Mouse (Mus musculus): ENCODE measurements around the gene Camk1g.

The Camk1g gene

GRCm38 (mm10) chr1:193370096-193370495, at the start of gene Camk1g:
Gene Camk1g, minus strand, starts transcription at chr1:193370298.
- 6% methylated on average over 2 of the region's 2 CpGs for WGBS

- 34% methylated on average over 2 of the region's 2 CpGs for WGBS
Observed at GRCm38 (mm10) chr1:193419168-193419567, 49.1 kb upstream of the Camk1g start.

GRCm38 (mm10) chr1:193418656-193419055, 48.6 kb upstream of the Camk1g start:
- 92% methylated on average over 5 of the region's 5 CpGs for WGBS

GRCm38 (mm10) chr1:193414067-193414466, 44.0 kb upstream of the Camk1g start:
- WGBS = 97% methylated on average over 4 of the region's 4 CpGs

- 75% methylated on average over 5 of the region's 5 CpGs for WGBS
Observed at GRCm38 (mm10) chr1:193413368-193414000, 43.4 kb upstream of the Camk1g start.

- WGBS = 46% methylated on average over 6 of the region's 6 CpGs
Observed at GRCm38 (mm10) chr1:193407487-193407886, 37.4 kb upstream of the Camk1g start.

GRCm38 (mm10) chr1:193406059-193406642, 36.1 kb upstream of the Camk1g start:
- 79% methylated on average over 6 of the region's 6 CpGs for WGBS

GRCm38 (mm10) chr1:193401695-193402094, 31.6 kb upstream of the Camk1g start:
- WGBS = 89% methylated on average over 9 of the region's 9 CpGs

GRCm38 (mm10) chr1:193400348-193400747, 30.2 kb upstream of the Camk1g start:
- WGBS = 91% methylated on average over 1 of the region's 1 CpGs

GRCm38 (mm10) chr1:193398728-193399437, 28.8 kb upstream of the Camk1g start:
- 84% methylated on average over 2 of the region's 2 CpGs for WGBS

GRCm38 (mm10) chr1:193392266-193392665, 22.2 kb upstream of the Camk1g start:
- 86% methylated on average over 3 of the region's 3 CpGs for WGBS

GRCm38 (mm10) chr1:193390004-193390403, 19.9 kb upstream of the Camk1g start:
- 74% methylated on average over 12 of the region's 12 CpGs for WGBS

- WGBS = 58% methylated on average over 3 of the region's 3 CpGs
Observed at GRCm38 (mm10) chr1:193389505-193389904, 19.4 kb upstream of the Camk1g start.

GRCm38 (mm10) chr1:193387241-193387640, 17.1 kb upstream of the Camk1g start:
- 64% methylated on average over 2 of the region's 2 CpGs for WGBS

- WGBS = 1% methylated on average over 5 of the region's 5 CpGs
Observed at GRCm38 (mm10) chr1:193386136-193386535, 16.0 kb upstream of the Camk1g start.

GRCm38 (mm10) chr1:193382841-193383462, 12.9 kb upstream of the Camk1g start:
- WGBS = 7% methylated on average over 8 of the region's 8 CpGs

- 13% methylated on average over 8 of the region's 8 CpGs for WGBS
Observed at GRCm38 (mm10) chr1:193382435-193382834, 12.3 kb upstream of the Camk1g start.

- WGBS = 24% methylated on average over 11 of the region's 11 CpGs
Observed at GRCm38 (mm10) chr1:193381597-193382404, 11.7 kb upstream of the Camk1g start.

GRCm38 (mm10) chr1:193380877-193381276, 10.8 kb upstream of the Camk1g start:
- WGBS = 67% methylated on average over 5 of the region's 5 CpGs

- WGBS = 77% methylated on average over 6 of the region's 6 CpGs
Observed at GRCm38 (mm10) chr1:193379634-193380033, 9.5 kb upstream of the Camk1g start.

GRCm38 (mm10) chr1:193376478-193377134, 6.5 kb upstream of the Camk1g start:
- WGBS = 32% methylated on average over 4 of the region's 4 CpGs

Measured in cerebral cortex, adult 2 months (tissue).